Mouse (Mus musculus): ENCODE measurements around the gene Klra6.
"Not testable (repeated sequence)": the region's sequence is repeated elsewhere in the genome, so short reads cannot be mapped to it uniquely, and the experiment has no call there.

The Klra6 gene

GRCm38 (mm10) chr6:130026854-130027253 lies at the start of gene Klra6:
Gene Klra6, minus strand, starts transcription at chr6:130026954.
- DNase-seq (ENCODE audit: low read depth, low spot score) = no peak

- DNase-seq (ENCODE audit: low read depth, low spot score) = not testable (repeated sequence)
Measured at GRCm38 (mm10) chr6:130067171-130067570, 40.4 kb upstream of the Klra6 start, which contains the start of gene Klra4. Gene Klra4, minus strand, starts transcription at chr6:130067271.

GRCm38 (mm10) chr6:130065196-130065595 lies 38.4 kb upstream of the Klra6 start:
- DNase-seq (ENCODE audit: low read depth, low spot score) = no peak

GRCm38 (mm10) chr6:130035146-130035545 lies 8.4 kb upstream of the Klra6 start:
- not testable (repeated sequence) for DNase-seq (ENCODE audit: low read depth, low spot score)

GRCm38 (mm10) chr6:130031493-130032089 lies 4.8 kb upstream of the Klra6 start:
- DNase-seq (ENCODE audit: low read depth, low spot score) = not testable (repeated sequence)

Measured in telencephalon, adult 2 months (tissue).